Mouse (Mus musculus) layer of hippocampus, adult 2 months (tissue): ENCODE results near the gene Sox8. TPM values are rescaled to one million over a fixed set of nuclear protein-coding genes. Genes with fewer than 3 reads are reported as not detected.

Experiments used
- DNase-seq, 2 experiments: peaks; one replicate each; pipeline ENCODE4 v3.0.0; 2022; ENCODE audit warnings: low spot score in 2 of 2
- H3K27ac ChIP-seq: fragments of 200-600 bp; 2 replicates; pipeline ENCODE4 v1.8.1; 2022
- H3K4me3 ChIP-seq: fragments of 200-600 bp; 2 replicates; pipeline ENCODE4 v1.8.1; 2022; ENCODE audit warnings: mild to moderate bottlenecking
- CTCF ChIP-seq: fragments of 200-600 bp; conservative IDR thresholded peaks from 2 replicates; pipeline ENCODE4 v1.8.1; 2022; ENCODE audit warnings: antibody characterized with exemption, mild to moderate bottlenecking, moderate library complexity
- total RNA-seq, 2 experiments: library from RNA; stranded (reverse); gene quantifications; 2 replicates each; pipeline ENCODE4 v1.2.3; 2021

Sox8 gene
- total RNA-seq, 2 experiments from 2014 or later = 47.7 to 55.7 TPM

GRCm38 (mm10) chr17:25576034-25576433, 5.5 kb upstream of the Sox8 start:
- TF ChIP-seq CTCF = no peak
- no peak for DNase-seq
- no peak overlapping the region for H3K4me3 ChIP-seq
- H3K27ac ChIP-seq = peak overlapping the region; percentile 94

- Histone ChIP-seq H3K27ac (peak overlapping the region; percentile 94), H3K4me3 (no peak overlapping the region)
- DNase-seq = peak in 1 of 2 experiments; percentile 39
- TF ChIP-seq CTCF = no peak
These were observed 4.9 kb upstream of the Sox8 start for GRCm38 (mm10) chr17:25575208-25575971.

- DNase-seq = no peak
- Histone ChIP-seq H3K27ac (peak overlapping the region; percentile 97), H3K4me3 (peak overlapping the region; percentile 73)
- no peak for TF ChIP-seq CTCF
These were observed 951 bp upstream of the Sox8 start for GRCm38 (mm10) chr17:25571453-25571820.

GRCm38 (mm10) chr17:25569833-25570647, 446 bp downstream of the Sox8 start:
- Histone ChIP-seq H3K27ac (peak overlapping the region; percentile 97), H3K4me3 (peak overlapping the region; percentile 73)
- no peak for TF ChIP-seq CTCF
- DNase-seq = no peak

- peak overlapping the region; percentile 97 for H3K27ac ChIP-seq
- peak overlapping the region; percentile 73 for H3K4me3 ChIP-seq
- DNase-seq = no peak
- TF ChIP-seq CTCF = no peak
These were observed 1.6 kb downstream of the Sox8 start for GRCm38 (mm10) chr17:25568880-25569279.

- H3K27ac ChIP-seq = peak overlapping the region; percentile 97
- no peak for TF ChIP-seq CTCF
- peak in 1 of 2 experiments; percentile 53 for DNase-seq
These were observed 2.3 kb downstream of the Sox8 start for GRCm38 (mm10) chr17:25568206-25568605.

GRCm38 (mm10) chr17:25567745-25568144, 2.7 kb downstream of the Sox8 start:
- TF ChIP-seq CTCF = peak; percentile 87
- peak; percentile 77 to 88 for DNase-seq
- Histone ChIP-seq H3K4me3 (peak overlapping the region; percentile 73), H3K27ac (peak overlapping the region; percentile 97)

More at GRCm38 (mm10) chr17:25568206-25568605, 2.3 kb downstream of the Sox8 start:
- H3K4me3 ChIP-seq = peak overlapping the region; percentile 73

GRCm38 (mm10) chr17:25567261-25567660, 3.2 kb downstream of the Sox8 start:
- no peak for TF ChIP-seq CTCF
- peak overlapping the region; percentile 97 for H3K27ac ChIP-seq
- peak overlapping the region; percentile 73 for H3K4me3 ChIP-seq
- DNase-seq = no peak

- TF ChIP-seq CTCF = peak; percentile 42
- Histone ChIP-seq H3K27ac (peak overlapping the region; percentile 97), H3K4me3 (peak overlapping the region; percentile 73)
- DNase-seq = no peak
These were observed 4.5 kb downstream of the Sox8 start for GRCm38 (mm10) chr17:25565860-25566600.

- H3K27ac ChIP-seq = peak overlapping the region; percentile 97
- peak overlapping the region; percentile 73 for H3K4me3 ChIP-seq
- TF ChIP-seq CTCF = no peak
- DNase-seq = peak in 1 of 2 experiments; percentile 39
These were observed 5.2 kb downstream of the Sox8 start for GRCm38 (mm10) chr17:25565244-25565643.

GRCm38 (mm10) chr17:25564481-25564880, 6.0 kb downstream of the Sox8 start:
- TF ChIP-seq CTCF = no peak
- H3K27ac ChIP-seq = peak overlapping the region; percentile 88
- peak overlapping the region; percentile 8; the same call in 1 of the 2 replicates for H3K4me3 ChIP-seq
- peak in 1 of 2 experiments; percentile 55 for DNase-seq

- no peak overlapping the region for H3K4me3 ChIP-seq
- peak; percentile 51 to 80 for DNase-seq
- TF ChIP-seq CTCF = no peak; the same call in 1 of the 2 replicates
- peak overlapping the region; percentile 86 for H3K27ac ChIP-seq
These were observed 9.1 kb downstream of the Sox8 start for GRCm38 (mm10) chr17:25561223-25562028.
